Mouse (Mus musculus): ENCODE results near the gene Ccer2. TPM values are rescaled to one million over a fixed set of nuclear protein-coding genes. Genes with fewer than 3 reads are reported as not detected.
A peak's percentile ranks its signal among the peaks of the same experiment; 100 is the strongest.

The Ccer2 gene
- polyA plus RNA-seq, 1 experiment from 2014 or later: 12.7 TPM

- no peaks in the 10 kb centered on the region for H3K27me3 ChIP-seq (replicated peaks; ENCODE audit: control insufficient read depth, insufficient read depth, low read length)
- peaks cover 34% of the 10 kb centered on the region for H3K36me3 ChIP-seq (ENCODE audit: control insufficient read depth, insufficient read depth, low read length)
- H3K27ac ChIP-seq (replicated peaks; ENCODE audit: low read depth, low read length): no peak overlapping the region
- DNase-seq (ENCODE audit: low spot score): peak; percentile 69
- peaks cover under 1% of the 10 kb centered on the region for H3K4me1 ChIP-seq (ENCODE audit: control insufficient read depth, insufficient read depth, low read length)
- ATAC-seq (ENCODE audit: low read depth): no peak
- H3K9me3 ChIP-seq (ENCODE audit: control insufficient read depth, low read length): no peaks in the 10 kb centered on the region
- no peak overlapping the region for H3K4me3 ChIP-seq (ENCODE audit: low read depth, low read length)
- 77% methylated on average over 7 of the region's 7 CpGs for WGBS
- no peak overlapping the region for H3K4me2 ChIP-seq (ENCODE audit: low read depth, low read length)
- H3K9ac ChIP-seq (ENCODE audit: low read depth, low read length): no peak overlapping the region
These were observed 19.2 kb downstream of the Ccer2 start for GRCm38 (mm10) chr7:28775129-28775528.

- WGBS: 84% methylated on average over 9 of the region's 9 CpGs
- H3K9me3 ChIP-seq (ENCODE audit: control insufficient read depth, low read length): no peaks in the 10 kb centered on the region
These were observed 22.9 kb downstream of the Ccer2 start for GRCm38 (mm10) chr7:28778825-28779224.

GRCm38 (mm10) chr7:28780067-28780658, 24.2 kb downstream of the Ccer2 start:
- H3K4me1 ChIP-seq (ENCODE audit: control insufficient read depth, insufficient read depth, low read length): peaks cover 4% of the 10 kb centered on the region
- H3K27ac ChIP-seq (replicated peaks; ENCODE audit: low read depth, low read length): peak overlapping the region; percentile 67; the same call in 1 of the 2 replicates
- ATAC-seq (ENCODE audit: low read depth) (peak; percentile 73), DNase-seq (ENCODE audit: low spot score) (peak; percentile 96)
- H3K36me3 ChIP-seq (ENCODE audit: control insufficient read depth, insufficient read depth, low read length): peaks cover 32% of the 10 kb centered on the region; the same call in 1 of the 2 replicates
- WGBS: 43% methylated on average over 6 of the region's 6 CpGs
- H3K4me3 ChIP-seq (ENCODE audit: low read depth, low read length): no peak overlapping the region
- H3K4me2 ChIP-seq (ENCODE audit: low read depth, low read length): no peak overlapping the region
- H3K9me3 ChIP-seq (ENCODE audit: control insufficient read depth, low read length): no peaks in the 10 kb centered on the region
- no peaks in the 10 kb centered on the region for H3K27me3 ChIP-seq (replicated peaks; ENCODE audit: control insufficient read depth, insufficient read depth, low read length)
- H3K9ac ChIP-seq (ENCODE audit: low read depth, low read length): 0 out of 2 replicates have a peak overlapping the region, but pooled peaks have one; percentile 45

More at GRCm38 (mm10) chr7:28778825-28779224, 22.9 kb downstream of the Ccer2 start:
- Histone ChIP-seq H3K4me2 (ENCODE audit: low read depth, low read length) (no peak overlapping the region), H3K27ac (replicated peaks; ENCODE audit: low read depth, low read length) (no peak overlapping the region), H3K9ac (ENCODE audit: low read depth, low read length) (no peak overlapping the region), H3K4me3 (ENCODE audit: low read depth, low read length) (no peak overlapping the region), H3K36me3 (ENCODE audit: control insufficient read depth, insufficient read depth, low read length) (peaks cover 34% of the 10 kb centered on the region), H3K4me1 (ENCODE audit: control insufficient read depth, insufficient read depth, low read length) (peaks cover 4% of the 10 kb centered on the region), H3K27me3 (replicated peaks; ENCODE audit: control insufficient read depth, insufficient read depth, low read length) (no peaks in the 10 kb centered on the region)
- ATAC-seq (ENCODE audit: low read depth) (no peak), DNase-seq (ENCODE audit: low spot score) (no peak)

GRCm38 (mm10) chr7:28780857-28781256, 24.9 kb downstream of the Ccer2 start:
- WGBS: 67% methylated on average over 7 of the region's 7 CpGs
- no peak overlapping the region for H3K27ac ChIP-seq (replicated peaks; ENCODE audit: low read depth, low read length)

GRCm38 (mm10) chr7:28781261-28781663, 25.3 kb downstream of the Ccer2 start:
- ATAC-seq (ENCODE audit: low read depth) (no peak), DNase-seq (ENCODE audit: low spot score) (no peak)
- Histone ChIP-seq H3K9ac (ENCODE audit: low read depth, low read length) (no peak overlapping the region), H3K4me2 (ENCODE audit: low read depth, low read length) (no peak overlapping the region), H3K4me3 (ENCODE audit: low read depth, low read length) (no peak overlapping the region), H3K27ac (replicated peaks; ENCODE audit: low read depth, low read length) (no peak overlapping the region), H3K36me3 (ENCODE audit: control insufficient read depth, insufficient read depth, low read length) (peaks cover 33% of the 10 kb centered on the region; the same call in 1 of the 2 replicates), H3K27me3 (replicated peaks; ENCODE audit: control insufficient read depth, insufficient read depth, low read length) (no peaks in the 10 kb centered on the region), H3K4me1 (ENCODE audit: control insufficient read depth, insufficient read depth, low read length) (peaks cover 4% of the 10 kb centered on the region), H3K9me3 (ENCODE audit: control insufficient read depth, low read length) (no peaks in the 10 kb centered on the region)
- 87% methylated on average over 8 of the region's 8 CpGs for WGBS

More at GRCm38 (mm10) chr7:28780857-28781256, 24.9 kb downstream of the Ccer2 start:
- Histone ChIP-seq H3K9ac (ENCODE audit: low read depth, low read length) (no peak overlapping the region), H3K9me3 (ENCODE audit: control insufficient read depth, low read length) (no peaks in the 10 kb centered on the region), H3K27me3 (replicated peaks; ENCODE audit: control insufficient read depth, insufficient read depth, low read length) (no peaks in the 10 kb centered on the region), H3K4me1 (ENCODE audit: control insufficient read depth, insufficient read depth, low read length) (peaks cover 4% of the 10 kb centered on the region), H3K4me2 (ENCODE audit: low read depth, low read length) (no peak overlapping the region), H3K4me3 (ENCODE audit: low read depth, low read length) (no peak overlapping the region), H3K36me3 (ENCODE audit: control insufficient read depth, insufficient read depth, low read length) (peaks cover 32% of the 10 kb centered on the region; the same call in 1 of the 2 replicates)
- ATAC-seq (ENCODE audit: low read depth): no peak
- DNase-seq (ENCODE audit: low spot score): no peak

- 77% methylated on average over 5 of the region's 5 CpGs for WGBS
- H3K36me3 ChIP-seq (ENCODE audit: control insufficient read depth, insufficient read depth, low read length): peaks cover 31% of the 10 kb centered on the region; the same call in 1 of the 2 replicates
- no peak for DNase-seq (ENCODE audit: low spot score)
These were observed 29.2 kb downstream of the Ccer2 start for GRCm38 (mm10) chr7:28785161-28785560.

GRCm38 (mm10) chr7:28787884-28788283, 31.9 kb downstream of the Ccer2 start:
- no peak overlapping the region for H3K27ac ChIP-seq (replicated peaks; ENCODE audit: low read depth, low read length)
- H3K4me1 ChIP-seq (ENCODE audit: control insufficient read depth, insufficient read depth, low read length): peaks cover 18% of the 10 kb centered on the region
- no peaks in the 10 kb centered on the region for H3K9me3 ChIP-seq (ENCODE audit: control insufficient read depth, low read length)
- H3K9ac ChIP-seq (ENCODE audit: low read depth, low read length): no peak overlapping the region
- ATAC-seq (ENCODE audit: low read depth): no peak
- H3K36me3 ChIP-seq (ENCODE audit: control insufficient read depth, insufficient read depth, low read length): peaks cover 31% of the 10 kb centered on the region; the same call in 1 of the 2 replicates
- no peaks in the 10 kb centered on the region for H3K27me3 ChIP-seq (replicated peaks; ENCODE audit: control insufficient read depth, insufficient read depth, low read length)
- 96% methylated on average over 9 of the region's 9 CpGs for WGBS
- no peak overlapping the region for H3K4me3 ChIP-seq (ENCODE audit: low read depth, low read length)
- H3K4me2 ChIP-seq (ENCODE audit: low read depth, low read length): no peak overlapping the region
- DNase-seq (ENCODE audit: low spot score): no peak

More at GRCm38 (mm10) chr7:28785161-28785560, 29.2 kb downstream of the Ccer2 start:
- Histone ChIP-seq H3K4me1 (ENCODE audit: control insufficient read depth, insufficient read depth, low read length) (peaks cover 18% of the 10 kb centered on the region), H3K4me2 (ENCODE audit: low read depth, low read length) (no peak overlapping the region), H3K27ac (replicated peaks; ENCODE audit: low read depth, low read length) (no peak overlapping the region), H3K4me3 (ENCODE audit: low read depth, low read length) (no peak overlapping the region), H3K27me3 (replicated peaks; ENCODE audit: control insufficient read depth, insufficient read depth, low read length) (no peaks in the 10 kb centered on the region), H3K9me3 (ENCODE audit: control insufficient read depth, low read length) (no peaks in the 10 kb centered on the region), H3K9ac (ENCODE audit: low read depth, low read length) (no peak overlapping the region)
- ATAC-seq (ENCODE audit: low read depth): no peak

GRCm38 (mm10) chr7:28788307-28789195, 32.6 kb downstream of the Ccer2 start, which contains the start of gene Rinl:
TSS of gene Rinl (plus strand) at chr7:28788969.
- H3K36me3 ChIP-seq (ENCODE audit: control insufficient read depth, insufficient read depth, low read length): peaks cover 26% of the 10 kb centered on the region; the same call in 1 of the 2 replicates
- DNase-seq (ENCODE audit: low spot score) (no peak), ATAC-seq (ENCODE audit: low read depth) (no peak)
- H3K9me3 ChIP-seq (ENCODE audit: control insufficient read depth, low read length): no peaks in the 10 kb centered on the region
- H3K4me1 ChIP-seq (ENCODE audit: control insufficient read depth, insufficient read depth, low read length): peaks cover 18% of the 10 kb centered on the region
- no peak within 1 kb of the TSS for H3K4me2 ChIP-seq (ENCODE audit: low read depth, low read length)
- peak within 1 kb of the TSS; percentile 39 for H3K27ac ChIP-seq (replicated peaks; ENCODE audit: low read depth, low read length)
- H3K4me3 ChIP-seq (ENCODE audit: low read depth, low read length): no peak within 1 kb of the TSS
- no peaks in the 10 kb centered on the region for H3K27me3 ChIP-seq (replicated peaks; ENCODE audit: control insufficient read depth, insufficient read depth, low read length)
- H3K9ac ChIP-seq (ENCODE audit: low read depth, low read length): no peak within 1 kb of the TSS
- 50% methylated on average over 4 of the region's 5 CpGs for WGBS

All from embryonic facial prominence, embryonic 14.5 days (tissue).